Mouse (Mus musculus) neural tube, embryonic 11.5 days (tissue): Measurements from ENCODE around the gene Zfp948. TPM values are rescaled to one million over a fixed set of nuclear protein-coding genes. Genes with fewer than 3 reads are reported as not detected.

Experiments used
- ATAC-seq: fragments of 200-750 bp; cut with Nextera tagmentation; 2 replicates; pipeline ENCODE4 v1.8.0; 2017; ENCODE audit warnings: moderate number of reproducible peaks, mild to moderate bottlenecking, moderate TSS enrichment, moderate library complexity; ENCODE audit not compliant: insufficient read depth, low FRiP score, low TSS enrichment
- DNase-seq: peaks from one replicate; pipeline ENCODE4 v3.0.0-alpha.2; 2015; ENCODE audit warnings: low spot score
- H3K27ac ChIP-seq: fragments of 300-500 bp; sonication (generic); 2 replicates; pipeline ENCODE4 v1.5.1; 2014; ENCODE audit warnings: low read depth, mild to moderate bottlenecking, low read length
- H3K27me3 ChIP-seq: fragments of 300-500 bp; sonication (generic); 2 replicates; pipeline ENCODE4 v1.6.1; 2014; ENCODE audit warnings: mild to moderate bottlenecking, low read length, mixed read lengths; ENCODE audit not compliant: control insufficient read depth, insufficient read depth
- H3K36me3 ChIP-seq: fragments of 300-500 bp; sonication (generic); 2 replicates; pipeline ENCODE4 v1.6.1; 2014; ENCODE audit warnings: mild to moderate bottlenecking, low read length, moderate library complexity, mixed read lengths; ENCODE audit not compliant: control insufficient read depth, insufficient read depth
- H3K4me1 ChIP-seq: fragments of 300-500 bp; sonication (generic); 2 replicates; pipeline ENCODE4 v1.6.1; 2014; ENCODE audit warnings: low read length, mixed read lengths; ENCODE audit not compliant: control insufficient read depth, insufficient read depth
- H3K4me2 ChIP-seq: fragments of 300-500 bp; sonication (generic); 2 replicates; pipeline ENCODE4 v1.6.1; 2014; ENCODE audit warnings: low read depth, mild to moderate bottlenecking, moderate library complexity
- H3K4me3 ChIP-seq: fragments of 300-500 bp; sonication (generic); 2 replicates; pipeline ENCODE4 v1.5.1; 2014; ENCODE audit warnings: low read depth, low read length
- H3K9ac ChIP-seq: fragments of 300-500 bp; sonication (generic); 2 replicates; pipeline ENCODE4 v1.6.1; 2014; ENCODE audit warnings: mild to moderate bottlenecking, low read length
- H3K9me3 ChIP-seq: fragments of 300-500 bp; sonication (generic); 2 replicates; pipeline ENCODE4 v1.6.1; 2016; ENCODE audit warnings: low read length; ENCODE audit not compliant: control insufficient read depth
- WGBS: fragments of 180-500 bp; shearing (Covaris S2); extraction: QIAGEN DNeasy Blood & Tissue Kit; methylation state at CpG from one replicate; pipeline ENCODE4 v1.1.7; 2014; 5-methylcytosine and 5-hydroxymethylcytosine counted together
- polyA plus RNA-seq: library from polyadenylated mRNA; unstranded; fragments of >200 nt; fragmentation: Nextera tagmentation; extraction: Ambion mirVana; gene quantifications from 2 replicates; pipeline ENCODE4 v1.2.1, GENCODE M21; 2014

Zfp948 gene
- 19.7 and 20.4 TPM in 2 replicates for polyA plus RNA-seq

- peak; percentile 94 for ATAC-seq
- 0 out of 2 replicates have a peak, but pooled peaks cover 3% of the 10 kb centered on the region for H3K4me1 ChIP-seq
- H3K4me2 ChIP-seq: peak within 1 kb of the TSS; percentile 72
- H3K36me3 ChIP-seq: no peaks in the 10 kb centered on the region
- peak; percentile 84 for DNase-seq
- H3K9me3 ChIP-seq: no peaks in the 10 kb centered on the region
- WGBS: under 1% methylated on average over 29 of the region's 29 CpGs
- H3K4me3 ChIP-seq: peak within 1 kb of the TSS; percentile 48
- H3K9ac ChIP-seq: peak within 1 kb of the TSS; percentile 69
- no peaks in the 10 kb centered on the region for H3K27me3 ChIP-seq
- H3K27ac ChIP-seq: peak within 1 kb of the TSS; percentile 69
These were observed at the start of gene Zfp948 for GRCm38 (mm10) chr17:21566728-21567349. Gene Zfp948 (plus strand): TSS chr17:21567008.

GRCm38 (mm10) chr17:21517130-21517671, 49.6 kb upstream of the Zfp948 start:
- H3K36me3 ChIP-seq: no peaks in the 10 kb centered on the region
- H3K27me3 ChIP-seq: no peaks in the 10 kb centered on the region
- H3K9ac ChIP-seq: peak overlapping the region; percentile 71; the same call in 1 of the 2 replicates
- H3K27ac ChIP-seq: peak overlapping the region; percentile 67; the same call in 1 of the 2 replicates
- peak overlapping the region; percentile 51 for H3K4me3 ChIP-seq
- DNase-seq: no peak
- H3K9me3 ChIP-seq: no peaks in the 10 kb centered on the region
- no peaks in the 10 kb centered on the region for H3K4me1 ChIP-seq
- WGBS: 41% methylated on average over 4 of the region's 4 CpGs
- no peak; the same call in 1 of the 2 replicates for ATAC-seq
- peak overlapping the region; percentile 85 for H3K4me2 ChIP-seq

- Histone ChIP-seq H3K4me1 (no peaks in the 10 kb centered on the region), H3K27ac (no peak overlapping the region), H3K9me3 (no peaks in the 10 kb centered on the region), H3K4me2 (no peak overlapping the region), H3K36me3 (no peaks in the 10 kb centered on the region), H3K4me3 (no peak overlapping the region), H3K27me3 (no peaks in the 10 kb centered on the region), H3K9ac (no peak overlapping the region)
- DNase-seq: no peak
- ATAC-seq: no peak
These were observed 40.5 kb upstream of the Zfp948 start for GRCm38 (mm10) chr17:21526270-21526669.

- Histone ChIP-seq H3K27ac (no peak overlapping the region), H3K4me2 (no peak overlapping the region), H3K36me3 (no peaks in the 10 kb centered on the region), H3K4me3 (no peak overlapping the region), H3K27me3 (no peaks in the 10 kb centered on the region), H3K9ac (no peak overlapping the region), H3K4me1 (no peaks in the 10 kb centered on the region), H3K9me3 (no peaks in the 10 kb centered on the region)
- WGBS: 62% methylated on average over 5 of the region's 5 CpGs
- DNase-seq (no peak), ATAC-seq (no peak)
These were observed 36.0 kb upstream of the Zfp948 start for GRCm38 (mm10) chr17:21530645-21531330.

- H3K27ac ChIP-seq: no peak overlapping the region
- no peak overlapping the region for H3K9ac ChIP-seq
- no peaks in the 10 kb centered on the region for H3K27me3 ChIP-seq
- H3K4me2 ChIP-seq: peak overlapping the region; percentile 62
- no peaks in the 10 kb centered on the region for H3K4me1 ChIP-seq
- no peaks in the 10 kb centered on the region for H3K36me3 ChIP-seq
- DNase-seq (no peak), ATAC-seq (0 out of 2 replicates have a peak, but pooled peaks have one; percentile 0)
- peak overlapping the region; percentile 60 for H3K4me3 ChIP-seq
- H3K9me3 ChIP-seq: no peaks in the 10 kb centered on the region
- WGBS: 83% methylated on average over 5 of the region's 5 CpGs
These were observed 35.2 kb upstream of the Zfp948 start for GRCm38 (mm10) chr17:21531621-21532020.

- Histone ChIP-seq H3K9ac (peak overlapping the region; percentile 91), H3K27me3 (no peaks in the 10 kb centered on the region), H3K27ac (peak overlapping the region; percentile 73), H3K4me1 (no peaks in the 10 kb centered on the region), H3K4me2 (peak overlapping the region; percentile 62), H3K4me3 (peak overlapping the region; percentile 60), H3K9me3 (no peaks in the 10 kb centered on the region), H3K36me3 (no peaks in the 10 kb centered on the region)
- DNase-seq (peak; percentile 78), ATAC-seq (peak; percentile 86)
- under 1% methylated on average over 52 of the region's 54 CpGs for WGBS
These were observed 34.5 kb upstream of the Zfp948 start for GRCm38 (mm10) chr17:21532101-21532951.

- no peak overlapping the region for H3K4me3 ChIP-seq
- H3K4me1 ChIP-seq: no peaks in the 10 kb centered on the region
- H3K27ac ChIP-seq: no peak overlapping the region
- H3K36me3 ChIP-seq: no peaks in the 10 kb centered on the region
- 95% methylated on average over 1 of the region's 1 CpGs for WGBS
- H3K27me3 ChIP-seq: no peaks in the 10 kb centered on the region
- no peak overlapping the region for H3K9ac ChIP-seq
- DNase-seq (no peak), ATAC-seq (no peak)
- no peak overlapping the region for H3K4me2 ChIP-seq
- H3K9me3 ChIP-seq: no peaks in the 10 kb centered on the region
These were observed 32.8 kb upstream of the Zfp948 start for GRCm38 (mm10) chr17:21533961-21534360.

- Histone ChIP-seq H3K9ac (no peak overlapping the region), H3K4me2 (no peak overlapping the region), H3K27me3 (no peaks in the 10 kb centered on the region), H3K36me3 (no peaks in the 10 kb centered on the region), H3K4me1 (no peaks in the 10 kb centered on the region), H3K27ac (no peak overlapping the region), H3K9me3 (no peaks in the 10 kb centered on the region), H3K4me3 (no peak overlapping the region)
- DNase-seq (peak; percentile 37), ATAC-seq (peak; percentile 13; the same call in 1 of the 2 replicates)
- 25% methylated on average over 4 of the region's 4 CpGs for WGBS
These were observed 32.2 kb upstream of the Zfp948 start for GRCm38 (mm10) chr17:21534460-21535095.
